8 mouse cellular contexts compared by ENCODE assay signal in genomic region chr3:51789389-51789904, GRCm38 (mm10).
A peak's percentile ranks its signal among the peaks of the same experiment; 100 is the strongest.
DNase-seq lines count a peak whose midpoint lies in the region; ATAC-seq and TF ChIP-seq lines count a peak whose summit lies in the region.

No protein-coding gene starts in this region.

- H3K4me3 ChIP-seq in lung, postnatal 0 days (ENCODE audit: low read depth, low read length), result peak overlapping the region; percentile 30
- peak overlapping the region; percentile 24; the same call in 1 of the 2 replicates for H3K4me3 ChIP-seq in forebrain, embryonic 15.5 days
- H3K4me3 ChIP-seq in limb, embryonic 15.5 days, result peak overlapping the region; percentile 25

- 62% methylated on average over 10 of the region's 10 CpGs for WGBS in lung, postnatal 0 days
- 13% methylated on average over 10 of the region's 10 CpGs for WGBS in forebrain, embryonic 15.5 days
- 70% methylated on average over 10 of the region's 10 CpGs for WGBS in limb, embryonic 15.5 days

- H3K36me3 ChIP-seq in lung, postnatal 0 days (ENCODE audit: insufficient read depth, low read length), result no peaks in the 10 kb centered on the region
- H3K36me3 ChIP-seq in forebrain, embryonic 15.5 days, result no peaks in the 10 kb centered on the region
- H3K36me3 ChIP-seq in limb, embryonic 15.5 days, result no peaks in the 10 kb centered on the region

- H3K4me1 ChIP-seq in lung, postnatal 0 days (ENCODE audit: insufficient read depth, low read depth, low read length), result peaks cover 12% of the 10 kb centered on the region; the same call in 1 of the 2 replicates
- H3K4me1 ChIP-seq in forebrain, embryonic 15.5 days, result peaks cover 20% of the 10 kb centered on the region
- H3K4me1 ChIP-seq in limb, embryonic 15.5 days, result peaks cover 20% of the 10 kb centered on the region

- ATAC-seq in lung, postnatal 0 days, result no peak
- peak; percentile 44 for ATAC-seq in forebrain, embryonic 15.5 days (replicated peaks)
- ATAC-seq in limb, embryonic 15.5 days (ENCODE audit: insufficient number of reproducible peaks, low FRiP score, low TSS enrichment, low read depth), result no peak

- H3K4me2 ChIP-seq in lung, postnatal 0 days (replicated peaks; ENCODE audit: low read depth, low read length), result peak overlapping the region; percentile 48
- H3K4me2 ChIP-seq in forebrain, embryonic 15.5 days (replicated peaks), result peak overlapping the region; percentile 27
- H3K4me2 ChIP-seq in limb, embryonic 15.5 days, result peak overlapping the region; percentile 42; the same call in 1 of the 2 replicates

- no peaks in the 10 kb centered on the region for H3K9me3 ChIP-seq in lung, postnatal 0 days (ENCODE audit: low read length)
- H3K9me3 ChIP-seq in forebrain, embryonic 15.5 days, result no peaks in the 10 kb centered on the region
- no peaks in the 10 kb centered on the region for H3K9me3 ChIP-seq in limb, embryonic 15.5 days

- DNase-seq in lung, postnatal 0 days (ENCODE audit: low spot score), result no peak
- DNase-seq in lung, postnatal 14 days, result no peak
- peak; percentile 10 for DNase-seq in skeletal muscle tissue, adult 2 months (ENCODE audit: low read depth, low spot score)
- DNase-seq in cerebellum, postnatal 25 days, result no peak
- DNase-seq in right cerebral cortex, postnatal 4 days, result no peak
- no peak for DNase-seq in adrenal gland, adult 2 months

- no peak for TF ChIP-seq EP300 in lung, postnatal 0 days (IDR thresholded peaks at IDR 0.05)

- H3K27ac ChIP-seq in lung, postnatal 0 days (ENCODE audit: low read length), result peak overlapping the region; percentile 78
- peak overlapping the region; percentile 81 for H3K27ac ChIP-seq in forebrain, embryonic 15.5 days (replicated peaks)
- peak overlapping the region; percentile 75 for H3K27ac ChIP-seq in limb, embryonic 15.5 days

- H3K9ac ChIP-seq in lung, postnatal 0 days (replicated peaks; ENCODE audit: low read depth), result peak overlapping the region; percentile 36; the same call in 1 of the 2 replicates
- peak overlapping the region; percentile 37; the same call in 1 of the 2 replicates for H3K9ac ChIP-seq in forebrain, embryonic 15.5 days (replicated peaks)
- H3K9ac ChIP-seq in limb, embryonic 15.5 days, result no peak overlapping the region

- no peak for TF ChIP-seq CTCF in lung, postnatal 0 days (IDR thresholded peaks at IDR 0.05)

- no peaks in the 10 kb centered on the region for H3K27me3 ChIP-seq in lung, postnatal 0 days (replicated peaks; ENCODE audit: insufficient read depth, low read length)
- H3K27me3 ChIP-seq in forebrain, embryonic 15.5 days, result no peaks in the 10 kb centered on the region
- no peaks in the 10 kb centered on the region for H3K27me3 ChIP-seq in limb, embryonic 15.5 days
